Mouse (Mus musculus): ENCODE data around the gene Safb2. TPM values are rescaled to one million over a fixed set of nuclear protein-coding genes. Genes with fewer than 3 reads are reported as not detected.

The Safb2 gene
- polyA plus RNA-seq, 1 experiment from 2014 or later = 100 TPM

GRCm38 (mm10) chr17:56607521-56608062 lies 23.2 kb upstream of the Safb2 start:
- H3K27ac ChIP-seq = no peak overlapping the region
- no peak overlapping the region for H3K9ac ChIP-seq
- no peak for ATAC-seq (ENCODE audit: insufficient number of reproducible peaks, insufficient read depth, low FRiP score, low TSS enrichment)
- no peaks in the 10 kb centered on the region for H3K27me3 ChIP-seq
- peaks cover 50% of the 10 kb centered on the region for H3K36me3 ChIP-seq
- H3K4me2 ChIP-seq (replicated peaks) = no peak overlapping the region
- H3K9me3 ChIP-seq = no peaks in the 10 kb centered on the region
- WGBS = 75% methylated on average over 3 of the region's 3 CpGs
- H3K4me1 ChIP-seq = peaks cover 16% of the 10 kb centered on the region
- H3K4me3 ChIP-seq = no peak overlapping the region

- WGBS = 89% methylated on average over 9 of the region's 9 CpGs
- Histone ChIP-seq H3K27ac (no peak overlapping the region), H3K36me3 (peaks cover 72% of the 10 kb centered on the region), H3K9me3 (no peaks in the 10 kb centered on the region), H3K4me2 (replicated peaks) (no peak overlapping the region), H3K4me3 (no peak overlapping the region), H3K9ac (no peak overlapping the region), H3K27me3 (no peaks in the 10 kb centered on the region), H3K4me1 (peaks cover 11% of the 10 kb centered on the region)
- ATAC-seq (ENCODE audit: insufficient number of reproducible peaks, insufficient read depth, low FRiP score, low TSS enrichment) = no peak
These were observed 21.0 kb upstream of the Safb2 start for GRCm38 (mm10) chr17:56605431-56605830.

GRCm38 (mm10) chr17:56604422-56604821 lies 20.0 kb upstream of the Safb2 start:
- H3K4me3 ChIP-seq = no peak overlapping the region
- H3K4me2 ChIP-seq (replicated peaks) = no peak overlapping the region
- H3K27ac ChIP-seq = no peak overlapping the region
- no peaks in the 10 kb centered on the region for H3K27me3 ChIP-seq
- no peak overlapping the region for H3K9ac ChIP-seq
- WGBS = 86% methylated on average over 3 of the region's 3 CpGs
- peaks cover 82% of the 10 kb centered on the region for H3K36me3 ChIP-seq
- peaks cover 8% of the 10 kb centered on the region for H3K4me1 ChIP-seq
- ATAC-seq (ENCODE audit: insufficient number of reproducible peaks, insufficient read depth, low FRiP score, low TSS enrichment) = no peak
- no peaks in the 10 kb centered on the region for H3K9me3 ChIP-seq

GRCm38 (mm10) chr17:56604070-56604380 lies 19.6 kb upstream of the Safb2 start:
- WGBS = 89% methylated on average over 9 of the region's 9 CpGs
- no peak for ATAC-seq (ENCODE audit: insufficient number of reproducible peaks, insufficient read depth, low FRiP score, low TSS enrichment)
- H3K4me3 ChIP-seq = no peak overlapping the region
- peaks cover 85% of the 10 kb centered on the region for H3K36me3 ChIP-seq
- H3K4me1 ChIP-seq = peaks cover 8% of the 10 kb centered on the region
- H3K27me3 ChIP-seq = no peaks in the 10 kb centered on the region
- H3K27ac ChIP-seq = no peak overlapping the region
- H3K9me3 ChIP-seq = no peaks in the 10 kb centered on the region
- H3K9ac ChIP-seq = no peak overlapping the region
- H3K4me2 ChIP-seq (replicated peaks) = no peak overlapping the region

GRCm38 (mm10) chr17:56603186-56604069 lies 19.0 kb upstream of the Safb2 start:
- H3K4me2 ChIP-seq (replicated peaks) = no peak overlapping the region
- peaks cover 2% of the 10 kb centered on the region for H3K4me1 ChIP-seq
- no peak overlapping the region for H3K4me3 ChIP-seq
- H3K27me3 ChIP-seq = no peaks in the 10 kb centered on the region
- H3K36me3 ChIP-seq = peaks cover 85% of the 10 kb centered on the region
- 94% methylated on average over 28 of the region's 28 CpGs for WGBS
- no peak for ATAC-seq (ENCODE audit: insufficient number of reproducible peaks, insufficient read depth, low FRiP score, low TSS enrichment)
- H3K9ac ChIP-seq = no peak overlapping the region
- H3K9me3 ChIP-seq = no peaks in the 10 kb centered on the region
- no peak overlapping the region for H3K27ac ChIP-seq

GRCm38 (mm10) chr17:56593527-56594271 lies 9.3 kb upstream of the Safb2 start:
- Histone ChIP-seq H3K4me1 (no peaks in the 10 kb centered on the region), H3K4me2 (replicated peaks) (no peak overlapping the region), H3K36me3 (peaks cover 94% of the 10 kb centered on the region), H3K27me3 (no peaks in the 10 kb centered on the region), H3K9me3 (no peaks in the 10 kb centered on the region), H3K27ac (no peak overlapping the region), H3K9ac (no peak overlapping the region), H3K4me3 (no peak overlapping the region)
- WGBS = 93% methylated on average over 8 of the region's 8 CpGs
- peak; percentile 32; the same call in 1 of the 2 replicates for ATAC-seq (ENCODE audit: insufficient number of reproducible peaks, insufficient read depth, low FRiP score, low TSS enrichment)

GRCm38 (mm10) chr17:56592553-56592952 lies 8.2 kb upstream of the Safb2 start:
- H3K27me3 ChIP-seq = no peaks in the 10 kb centered on the region
- ATAC-seq (ENCODE audit: insufficient number of reproducible peaks, insufficient read depth, low FRiP score, low TSS enrichment) = no peak
- no peak overlapping the region for H3K4me3 ChIP-seq
- no peak overlapping the region for H3K4me2 ChIP-seq (replicated peaks)
- H3K9me3 ChIP-seq = no peaks in the 10 kb centered on the region
- peaks cover 2% of the 10 kb centered on the region for H3K4me1 ChIP-seq
- H3K27ac ChIP-seq = no peak overlapping the region
- no peak overlapping the region for H3K9ac ChIP-seq
- peaks cover 98% of the 10 kb centered on the region for H3K36me3 ChIP-seq

GRCm38 (mm10) chr17:56588921-56589320 lies 4.5 kb upstream of the Safb2 start:
- ATAC-seq (ENCODE audit: insufficient number of reproducible peaks, insufficient read depth, low FRiP score, low TSS enrichment) = no peak
- Histone ChIP-seq H3K4me2 (replicated peaks) (no peak overlapping the region), H3K9me3 (no peaks in the 10 kb centered on the region), H3K4me1 (peaks cover 20% of the 10 kb centered on the region), H3K27me3 (no peaks in the 10 kb centered on the region), H3K36me3 (peaks cover 75% of the 10 kb centered on the region), H3K4me3 (no peak overlapping the region), H3K9ac (no peak overlapping the region), H3K27ac (no peak overlapping the region)
- 89% methylated on average over 4 of the region's 4 CpGs for WGBS

- no peak for ATAC-seq (ENCODE audit: insufficient number of reproducible peaks, insufficient read depth, low FRiP score, low TSS enrichment)
- 86% methylated on average over 1 of the region's 1 CpGs for WGBS
- Histone ChIP-seq H3K36me3 (peaks cover 68% of the 10 kb centered on the region), H3K9ac (peak overlapping the region; percentile 0; the same call in 1 of the 2 replicates), H3K27me3 (no peaks in the 10 kb centered on the region), H3K27ac (no peak overlapping the region), H3K4me1 (peaks cover 27% of the 10 kb centered on the region), H3K9me3 (no peaks in the 10 kb centered on the region), H3K4me3 (no peak overlapping the region), H3K4me2 (replicated peaks) (0 out of 2 replicates have a peak overlapping the region, but pooled peaks have one; percentile 13)
These were observed 3.4 kb upstream of the Safb2 start for GRCm38 (mm10) chr17:56587773-56588172.

GRCm38 (mm10) chr17:56585171-56585821 lies 911 bp upstream of the Safb2 start:
- peaks cover 34% of the 10 kb centered on the region for H3K4me1 ChIP-seq
- H3K36me3 ChIP-seq = peaks cover 65% of the 10 kb centered on the region
- H3K9ac ChIP-seq = peak overlapping the region; percentile 79
- no peaks in the 10 kb centered on the region for H3K27me3 ChIP-seq
- H3K4me3 ChIP-seq = peak overlapping the region; percentile 70
- no peaks in the 10 kb centered on the region for H3K9me3 ChIP-seq
- no peak for ATAC-seq (ENCODE audit: insufficient number of reproducible peaks, insufficient read depth, low FRiP score, low TSS enrichment)
- under 1% methylated on average over 56 of the region's 61 CpGs for WGBS
- peak overlapping the region; percentile 87 for H3K4me2 ChIP-seq (replicated peaks)
- peak overlapping the region; percentile 94 for H3K27ac ChIP-seq

- 2% methylated on average over 33 of the region's 33 CpGs for WGBS
- Histone ChIP-seq H3K4me1 (peaks cover 34% of the 10 kb centered on the region), H3K27me3 (no peaks in the 10 kb centered on the region), H3K9ac (peak overlapping the region; percentile 79), H3K4me3 (peak overlapping the region; percentile 70), H3K36me3 (peaks cover 63% of the 10 kb centered on the region), H3K27ac (peak overlapping the region; percentile 93), H3K9me3 (no peaks in the 10 kb centered on the region), H3K4me2 (replicated peaks) (peak overlapping the region; percentile 94)
- ATAC-seq (ENCODE audit: insufficient number of reproducible peaks, insufficient read depth, low FRiP score, low TSS enrichment) = no peak; the same call in 1 of the 2 replicates
These were observed 651 bp downstream of the Safb2 start for GRCm38 (mm10) chr17:56583611-56584256.

Data from embryonic facial prominence, embryonic 12.5 days (tissue).